Mouse (Mus musculus) thymus, adult 2 months (tissue): Measurements from ENCODE around the gene Sept9. TPM values are rescaled to one million over a fixed set of nuclear protein-coding genes. Genes with fewer than 3 reads are reported as not detected.

Experiments
- DNase-seq: peaks from one replicate; pipeline ENCODE4 v3.0.0; 2021
- H3K27ac ChIP-seq: fragments of 200-500 bp; 2 replicates; pipeline ENCODE4 v1.5.1; 2012; ENCODE audit warnings: low read length, control low read depth; ENCODE audit not compliant: control insufficient read depth, insufficient read depth
- H3K27me3 ChIP-seq: fragments of 200-500 bp; 2 replicates; pipeline ENCODE4 v1.6.1; 2012; ENCODE audit warnings: mild to moderate bottlenecking, low read length, moderate library complexity, mixed read lengths; ENCODE audit not compliant: control insufficient read depth, insufficient read depth
- H3K36me3 ChIP-seq: fragments of 200-500 bp; 2 replicates; pipeline ENCODE4 v1.6.1; 2012; ENCODE audit warnings: mild to moderate bottlenecking, low read length, moderate library complexity; ENCODE audit not compliant: control insufficient read depth, insufficient read depth
- H3K4me1 ChIP-seq: fragments of 200-500 bp; replicated peaks from 2 replicates; pipeline ENCODE4 v1.6.1; 2012; ENCODE audit warnings: low read length; ENCODE audit not compliant: control insufficient read depth, insufficient read depth
- H3K4me3 ChIP-seq: fragments of 200-500 bp; 2 replicates; pipeline ENCODE4 v1.5.1; 2012; ENCODE audit warnings: mild to moderate bottlenecking, low read length, control low read depth, moderate library complexity; ENCODE audit not compliant: control insufficient read depth, insufficient read depth
- CTCF ChIP-seq: fragments of 200-500 bp; IDR thresholded peaks from 2 replicates; pipeline ENCODE4 v1.5.1; 2012; ENCODE audit warnings: mild to moderate bottlenecking, control low read depth, low read length, moderate library complexity, borderline replicate concordance; ENCODE audit not compliant: control insufficient read depth, poor library complexity, insufficient read depth; ENCODE audit errors: extremely low read depth
- POLR2A ChIP-seq: fragments of 200-500 bp; IDR thresholded peaks from 2 replicates; pipeline ENCODE4 v1.6.1; 2012; ENCODE audit warnings: mild to moderate bottlenecking, low read length, control low read depth, moderate library complexity; ENCODE audit not compliant: control insufficient read depth, poor library complexity, insufficient read depth; ENCODE audit errors: extremely low read depth
- WGBS: fragments of 180-500 bp; shearing (Covaris S2); methylation state at CpG from one replicate; pipeline ENCODE4 v1.1.7; 2018; 5-methylcytosine and 5-hydroxymethylcytosine counted together
- polyA plus RNA-seq: library from polyadenylated mRNA; depleted of rRNA; stranded (reverse); fragments of >200 nt; gene quantifications from 2 replicates; pipeline ENCODE4 v1.2.3, GENCODE M21; 2012

The Sept9 gene
- polyA plus RNA-seq, 1 experiment, result 113 TPM

- no peaks in the 10 kb centered on the region for H3K36me3 ChIP-seq
- WGBS, result 87% methylated on average over 1 of the region's 1 CpGs
- DNase-seq, result no peak
- H3K27me3 ChIP-seq, result no peaks in the 10 kb centered on the region
- H3K4me3 ChIP-seq, result no peak overlapping the region
- peaks cover 64% of the 10 kb centered on the region for H3K4me1 ChIP-seq
- TF ChIP-seq CTCF, result no peak
- no peak overlapping the region for H3K27ac ChIP-seq
Observed at GRCm38 (mm10) chr11:117278113-117278512, 78.7 kb downstream of the Sept9 start.

- Histone ChIP-seq H3K27me3 (no peaks in the 10 kb centered on the region), H3K36me3 (no peaks in the 10 kb centered on the region), H3K4me3 (no peak overlapping the region), H3K27ac (no peak overlapping the region), H3K4me1 (peaks cover 65% of the 10 kb centered on the region)
- TF ChIP-seq POLR2A, result no peak
- no peak for TF ChIP-seq CTCF
- 96% methylated on average over 13 of the region's 13 CpGs for WGBS
- no peak for DNase-seq
Observed at GRCm38 (mm10) chr11:117278514-117278913, 79.1 kb downstream of the Sept9 start.

GRCm38 (mm10) chr11:117279993-117280392 is 80.5 kb downstream of the Sept9 start:
- peaks cover 64% of the 10 kb centered on the region for H3K4me1 ChIP-seq
- H3K4me3 ChIP-seq, result no peak overlapping the region
- DNase-seq, result no peak
- WGBS, result 98% methylated on average over 4 of the region's 4 CpGs
- H3K27ac ChIP-seq, result no peak overlapping the region
- no peaks in the 10 kb centered on the region for H3K27me3 ChIP-seq
- no peak for TF ChIP-seq CTCF
- no peak for TF ChIP-seq POLR2A
- no peaks in the 10 kb centered on the region for H3K36me3 ChIP-seq

GRCm38 (mm10) chr11:117283048-117283888 is 83.8 kb downstream of the Sept9 start:
- Histone ChIP-seq H3K4me3 (no peak overlapping the region), H3K4me1 (peaks cover 53% of the 10 kb centered on the region), H3K27me3 (no peaks in the 10 kb centered on the region), H3K27ac (no peak overlapping the region), H3K36me3 (no peaks in the 10 kb centered on the region)
- no peak for DNase-seq
- no peak for TF ChIP-seq CTCF
- 91% methylated on average over 11 of the region's 11 CpGs for WGBS

GRCm38 (mm10) chr11:117283889-117284450 is 84.5 kb downstream of the Sept9 start:
- TF ChIP-seq CTCF, result no peak
- no peak for TF ChIP-seq POLR2A
- DNase-seq, result no peak
- H3K36me3 ChIP-seq, result no peaks in the 10 kb centered on the region
- H3K27ac ChIP-seq, result no peak overlapping the region
- H3K4me3 ChIP-seq, result no peak overlapping the region
- WGBS, result 88% methylated on average over 6 of the region's 6 CpGs
- H3K27me3 ChIP-seq, result no peaks in the 10 kb centered on the region
- peaks cover 52% of the 10 kb centered on the region for H3K4me1 ChIP-seq

GRCm38 (mm10) chr11:117284721-117285605 is 85.5 kb downstream of the Sept9 start:
- DNase-seq, result no peak
- no peak overlapping the region for H3K4me3 ChIP-seq
- no peaks in the 10 kb centered on the region for H3K27me3 ChIP-seq
- H3K27ac ChIP-seq, result no peak overlapping the region
- TF ChIP-seq CTCF, result no peak
- no peak for TF ChIP-seq POLR2A
- H3K36me3 ChIP-seq, result no peaks in the 10 kb centered on the region
- peaks cover 53% of the 10 kb centered on the region for H3K4me1 ChIP-seq
- 81% methylated on average over 19 of the region's 19 CpGs for WGBS
